ENCODE assay signal across 7 mouse cellular contexts in the genomic region with DNA sequence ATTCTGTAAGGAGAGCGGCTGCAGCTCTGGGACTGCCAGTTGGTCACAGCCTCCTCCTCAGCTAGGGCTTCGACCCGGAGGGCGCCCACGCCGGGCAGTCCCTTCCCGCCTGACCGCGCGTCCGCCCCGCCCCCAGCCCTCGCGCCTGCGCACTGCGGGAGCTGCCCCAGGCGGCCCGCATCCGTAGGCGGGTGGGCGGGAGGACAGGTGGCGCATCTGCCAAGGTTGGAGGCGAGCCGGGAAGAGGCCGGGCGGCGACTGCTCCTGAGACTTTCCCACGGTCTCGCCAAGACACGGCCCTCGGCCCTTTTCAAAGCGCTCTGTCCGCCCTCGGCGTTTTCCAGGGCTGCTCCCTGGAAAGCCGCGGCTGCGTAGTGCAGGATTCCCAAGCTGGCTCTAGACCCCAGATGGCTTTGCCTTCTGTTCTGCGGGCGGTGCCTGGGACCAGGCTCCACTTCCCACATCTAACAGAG. TPM values are rescaled to one million over a fixed set of nuclear protein-coding genes. Genes with fewer than 3 reads are reported as not detected.
A peak's percentile ranks its signal among the peaks of the same experiment; 100 is the strongest.
DNase-seq lines count a peak whose midpoint lies in the region; ATAC-seq and TF ChIP-seq lines count a peak whose summit lies in the region.

Gm960 (minus strand) TSS at position 464 of the 473 bp plus-strand sequence.

- peaks cover 9% of the 10 kb centered on the region; the same call in 1 of the 2 replicates for H3K4me1 ChIP-seq in limb, embryonic 13.5 days
- H3K4me1 ChIP-seq in midbrain, postnatal 0 days (ENCODE audit: insufficient read depth, low read length), result 0 out of 2 replicates have a peak, but pooled peaks cover 3% of the 10 kb centered on the region
- H3K4me1 ChIP-seq in stomach, embryonic 16.5 days (ENCODE audit: control insufficient read depth, insufficient read depth, low read length), result 0 out of 2 replicates have a peak, but pooled peaks cover 7% of the 10 kb centered on the region

- H3K36me3 ChIP-seq in limb, embryonic 13.5 days, result no peaks in the 10 kb centered on the region
- no peaks in the 10 kb centered on the region for H3K36me3 ChIP-seq in midbrain, postnatal 0 days (ENCODE audit: insufficient read depth, low read length)
- H3K36me3 ChIP-seq in stomach, embryonic 16.5 days (ENCODE audit: control insufficient read depth, insufficient read depth, low read length), result no peaks in the 10 kb centered on the region

- H3K27ac ChIP-seq in limb, embryonic 13.5 days, result no peak within 1 kb of the TSS
- peak within 1 kb of the TSS; percentile 72 for H3K27ac ChIP-seq in midbrain, postnatal 0 days (ENCODE audit: low read depth, low read length)
- H3K27ac ChIP-seq in stomach, embryonic 16.5 days (ENCODE audit: low read length), result no peak within 1 kb of the TSS

- no peak for TF ChIP-seq CTCF in midbrain, postnatal 0 days (IDR thresholded peaks at IDR 0.05)

- peak; percentile 44 to 47 for DNase-seq in adrenal gland, postnatal 4 days (ENCODE audit: low spot score in 2 of 2)
- peak; percentile 51 for DNase-seq in embryo, embryonic 11.5 days (ENCODE audit: low read depth, low spot score)
- peak; percentile 95 for DNase-seq in heart, adult 11 months
- peak; percentile 54 for DNase-seq in kidney, adult 11 months
- peak; percentile 75 for DNase-seq in midbrain, postnatal 0 days (ENCODE audit: low spot score)

- H3K27me3 ChIP-seq in limb, embryonic 13.5 days, result peaks cover 65% of the 10 kb centered on the region
- H3K27me3 ChIP-seq in midbrain, postnatal 0 days (ENCODE audit: insufficient read depth, low read length), result no peaks in the 10 kb centered on the region
- H3K27me3 ChIP-seq in stomach, embryonic 16.5 days (ENCODE audit: control insufficient read depth, insufficient read depth, low read length), result peaks cover 17% of the 10 kb centered on the region

- WGBS in limb, embryonic 13.5 days, result 1% methylated on average over 40 of the region's 40 CpGs
- WGBS in midbrain, postnatal 0 days, result under 1% methylated on average over 38 of the region's 40 CpGs
- WGBS in stomach, embryonic 16.5 days, result under 1% methylated on average over 40 of the region's 40 CpGs

- H3K9me3 ChIP-seq in limb, embryonic 13.5 days, result no peaks in the 10 kb centered on the region
- H3K9me3 ChIP-seq in midbrain, postnatal 0 days (ENCODE audit: low read length), result no peaks in the 10 kb centered on the region
- H3K9me3 ChIP-seq in stomach, embryonic 16.5 days (replicated peaks; ENCODE audit: control insufficient read depth, low read length), result no peaks in the 10 kb centered on the region

- H3K9ac ChIP-seq in limb, embryonic 13.5 days, result peak within 1 kb of the TSS; percentile 68
- H3K9ac ChIP-seq in midbrain, postnatal 0 days (replicated peaks; ENCODE audit: low read length, poor library complexity, severe bottlenecking), result peak within 1 kb of the TSS; percentile 63
- H3K9ac ChIP-seq in stomach, embryonic 16.5 days (ENCODE audit: low read length), result peak within 1 kb of the TSS; percentile 72

- peak within 1 kb of the TSS; percentile 61 for H3K4me3 ChIP-seq in limb, embryonic 13.5 days
- H3K4me3 ChIP-seq in midbrain, postnatal 0 days (ENCODE audit: low read depth, low read length), result peak within 1 kb of the TSS; percentile 53
- peak within 1 kb of the TSS; percentile 62 for H3K4me3 ChIP-seq in stomach, embryonic 16.5 days (replicated peaks; ENCODE audit: low read length)

- peak within 1 kb of the TSS; percentile 78 for H3K4me2 ChIP-seq in limb, embryonic 13.5 days (replicated peaks)
- H3K4me2 ChIP-seq in midbrain, postnatal 0 days (ENCODE audit: low read depth, low read length, poor library complexity, severe bottlenecking), result peak within 1 kb of the TSS; percentile 57
- peak within 1 kb of the TSS; percentile 80 for H3K4me2 ChIP-seq in stomach, embryonic 16.5 days (ENCODE audit: low read depth, low read length)

- ATAC-seq in limb, embryonic 13.5 days (ENCODE audit: low FRiP score, low read depth), result 0 out of 2 replicates have a peak, but pooled peaks have one; percentile 28
- peak; percentile 82 for ATAC-seq in midbrain, postnatal 0 days (ENCODE audit: low FRiP score)
- peak; percentile 68 for ATAC-seq in stomach, embryonic 16.5 days (ENCODE audit: insufficient read depth, low FRiP score)

RNA-seq across cellular contexts. Expression of gene Gm960, which starts in this region (rescaled TPM):
- under 1 TPM; 0.28 to 0.56 TPM for total RNA-seq in adrenal gland, postnatal 4 days (2021)
- polyA plus RNA-seq in limb, embryonic 13.5 days (2015; fragmentation: Nextera tagmentation; extraction: Ambion mirVana), result 7.1 and 7.6 TPM in 2 replicates
- total RNA-seq in midbrain, postnatal 0 days (2014; rRNA removed), result 0.99 and 3.0 TPM in 2 replicates
- polyA plus RNA-seq in midbrain, postnatal 0 days (2015; fragmentation: Nextera tagmentation; extraction: Ambion mirVana), result 5.9 and 6.4 TPM in 2 replicates
- 1.2 and 3.0 TPM in 2 replicates for polyA plus RNA-seq in stomach, embryonic 16.5 days (2015; fragmentation: Nextera tagmentation; extraction: Ambion mirVana)

Comparison
In these comparisons a context has a peak if more than half of its experiments do, and no peak if none do; other contexts are left out.
1. Peak in DNase-seq in adrenal gland, postnatal 4 days; RNA of the gene not detected or under 1 TPM.
2. ATAC-seq: peak in every context shown above with its lines; median percentile 82 in midbrain, postnatal 0 days; 68 in stomach, embryonic 16.5 days; 28 in limb, embryonic 13.5 days.